Mouse (Mus musculus): ENCODE measurements around the gene Trp53. TPM values are rescaled to one million over a fixed set of nuclear protein-coding genes. Genes with fewer than 3 reads are reported as not detected.

Gene Trp53
- polyA plus RNA-seq, 1 experiment from 2014 or later = 48.9 TPM

DNA sequence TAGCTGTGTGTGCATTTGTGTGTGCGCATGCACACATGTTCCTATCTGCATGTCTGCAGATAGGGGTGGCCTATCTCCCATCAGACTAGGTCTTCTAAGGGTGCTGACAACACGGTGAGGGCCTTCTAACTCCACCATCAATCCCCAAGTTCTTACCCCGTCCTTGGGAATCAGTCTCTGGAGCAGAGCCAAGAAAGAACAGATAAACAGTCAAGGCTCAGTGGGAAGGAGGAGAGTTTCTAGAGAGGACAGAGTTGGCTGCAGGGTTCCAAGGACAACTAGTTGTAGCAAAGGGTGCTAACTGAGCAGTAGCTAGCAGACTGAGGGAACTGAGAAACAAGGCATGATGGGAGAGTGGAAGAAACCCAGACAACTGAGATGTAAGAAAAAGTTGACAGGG lies 21.6 kb downstream of the Trp53 start:
- H3K4me2 ChIP-seq (ENCODE audit: low read length) = no peak overlapping the region
- no peaks in the 10 kb centered on the region for H3K27me3 ChIP-seq (ENCODE audit: control insufficient read depth, insufficient read depth, low read depth, low read length)
- no peak overlapping the region for H3K4me3 ChIP-seq (ENCODE audit: low read depth, low read length)
- no peak overlapping the region for H3K27ac ChIP-seq (ENCODE audit: low read length)
- WGBS = 85% methylated on average over 3 of the region's 3 CpGs
- no peak overlapping the region for H3K9ac ChIP-seq (ENCODE audit: low read depth, low read length)
- peaks cover 7% of the 10 kb centered on the region for H3K36me3 ChIP-seq (ENCODE audit: control insufficient read depth, insufficient read depth, low read length)
- ATAC-seq = no peak
- no peaks in the 10 kb centered on the region for H3K9me3 ChIP-seq (replicated peaks; ENCODE audit: control insufficient read depth, low read length, poor library complexity, severe bottlenecking)
- H3K4me1 ChIP-seq (ENCODE audit: control insufficient read depth, insufficient read depth, low read length) = peaks cover 21% of the 10 kb centered on the region

DNA sequence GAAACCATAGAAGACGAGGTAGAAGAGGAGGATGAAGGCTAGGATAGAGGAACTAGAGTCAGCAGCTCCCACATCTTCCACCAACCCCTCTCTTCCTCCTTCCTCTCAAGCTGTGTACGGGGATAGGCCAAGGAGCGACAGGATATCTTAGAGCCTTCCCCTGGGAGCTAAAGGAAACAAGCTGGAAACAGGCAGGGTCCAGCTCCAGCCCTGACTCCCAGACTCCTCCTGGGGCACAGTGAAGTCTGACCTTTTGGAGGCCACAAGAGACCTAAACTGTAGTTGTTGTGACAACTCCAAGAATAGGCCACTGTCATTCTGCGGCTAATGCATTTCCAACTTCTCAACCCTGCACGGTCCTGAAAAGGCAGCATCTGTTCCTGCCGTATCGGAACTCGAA lies 23.4 kb downstream of the Trp53 start:
- Histone ChIP-seq H3K27me3 (ENCODE audit: control insufficient read depth, insufficient read depth, low read depth, low read length) (no peaks in the 10 kb centered on the region), H3K4me3 (ENCODE audit: low read depth, low read length) (0 out of 2 replicates have a peak overlapping the region, but pooled peaks have one; percentile 7), H3K9ac (ENCODE audit: low read depth, low read length) (no peak overlapping the region), H3K4me2 (ENCODE audit: low read length) (peak overlapping the region; percentile 76), H3K4me1 (ENCODE audit: control insufficient read depth, insufficient read depth, low read length) (peaks cover 21% of the 10 kb centered on the region), H3K36me3 (ENCODE audit: control insufficient read depth, insufficient read depth, low read length) (peaks cover 7% of the 10 kb centered on the region), H3K9me3 (replicated peaks; ENCODE audit: control insufficient read depth, low read length, poor library complexity, severe bottlenecking) (no peaks in the 10 kb centered on the region), H3K27ac (ENCODE audit: low read length) (no peak overlapping the region)
- 93% methylated on average over 8 of the region's 8 CpGs for WGBS
- no peak for ATAC-seq

DNA sequence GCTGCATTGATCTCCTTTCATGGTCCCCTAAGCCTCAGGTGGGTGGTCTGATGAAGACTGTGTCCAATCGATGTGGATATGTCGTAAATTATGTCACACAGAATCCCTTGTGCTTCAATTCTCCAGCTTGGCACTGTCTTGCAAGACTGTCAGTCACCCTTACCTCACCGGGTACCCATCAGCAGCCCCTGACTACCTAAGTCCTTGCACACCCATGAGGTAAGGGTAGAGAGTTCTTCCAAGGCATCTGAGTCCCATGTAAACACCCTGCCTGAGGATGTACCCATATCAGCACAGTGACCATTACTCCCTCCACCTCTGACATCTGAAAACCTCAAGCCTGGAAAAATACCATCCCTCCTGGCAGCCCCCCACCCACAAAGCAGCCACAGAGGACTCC lies 24.2 kb downstream of the Trp53 start:
- H3K4me3 ChIP-seq (ENCODE audit: low read depth, low read length) = peak overlapping the region; percentile 73
- H3K9me3 ChIP-seq (replicated peaks; ENCODE audit: control insufficient read depth, low read length, poor library complexity, severe bottlenecking) = no peaks in the 10 kb centered on the region
- peak; percentile 30; the same call in 1 of the 2 replicates for ATAC-seq
- H3K27ac ChIP-seq (ENCODE audit: low read length) = peak overlapping the region; percentile 81
- peak overlapping the region; percentile 89 for H3K9ac ChIP-seq (ENCODE audit: low read depth, low read length)
- peak overlapping the region; percentile 76 for H3K4me2 ChIP-seq (ENCODE audit: low read length)
- H3K4me1 ChIP-seq (ENCODE audit: control insufficient read depth, insufficient read depth, low read length) = peaks cover 21% of the 10 kb centered on the region
- no peaks in the 10 kb centered on the region for H3K27me3 ChIP-seq (ENCODE audit: control insufficient read depth, insufficient read depth, low read depth, low read length)
- peaks cover 7% of the 10 kb centered on the region for H3K36me3 ChIP-seq (ENCODE audit: control insufficient read depth, insufficient read depth, low read length)
- WGBS = 38% methylated on average over 3 of the region's 3 CpGs

DNA sequence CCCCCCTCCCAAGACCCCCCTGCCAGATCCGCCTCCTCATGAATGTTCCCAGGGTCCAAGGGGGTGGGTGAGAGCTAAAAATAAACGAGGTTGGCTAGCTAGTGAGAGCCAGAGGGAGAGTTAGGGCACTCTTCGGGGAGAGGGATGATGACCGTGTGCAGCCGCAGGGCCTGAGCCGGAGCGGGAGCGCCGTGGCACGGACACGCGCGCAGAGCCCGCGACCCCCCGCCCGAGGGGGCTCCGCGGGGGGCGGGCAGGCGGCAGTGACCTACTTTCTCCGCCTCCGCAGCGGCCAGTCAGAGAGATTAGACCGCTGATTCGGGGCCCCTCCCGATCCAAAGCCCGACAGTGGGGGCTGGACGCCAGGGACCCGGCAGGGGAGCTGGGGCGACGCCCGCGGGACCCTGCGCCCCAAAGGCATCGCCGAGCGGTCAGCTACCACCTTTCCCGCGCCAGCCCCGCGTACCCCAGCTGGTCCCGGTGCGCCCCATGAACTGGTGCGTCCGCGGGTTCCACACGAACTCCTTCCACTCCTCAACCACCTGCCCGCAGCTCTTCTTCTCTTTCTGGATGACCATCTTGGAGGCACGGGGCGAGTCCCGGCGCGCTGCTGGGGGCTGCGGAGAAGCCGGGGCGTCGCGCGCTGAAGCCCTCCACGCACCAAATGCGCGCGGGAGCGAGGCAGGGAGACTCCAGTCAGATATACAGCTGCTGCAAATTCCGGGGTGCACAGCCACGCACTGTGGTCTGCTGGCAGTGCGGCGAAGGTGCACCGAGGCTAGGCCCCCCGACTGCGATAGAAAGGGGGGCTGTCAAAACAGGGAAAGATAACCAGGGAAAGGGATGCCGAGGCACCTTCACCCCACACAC lies 24.9 kb downstream of the Trp53 start:
- H3K27ac ChIP-seq (ENCODE audit: low read length) = peak overlapping the region; percentile 81
- H3K4me1 ChIP-seq (ENCODE audit: control insufficient read depth, insufficient read depth, low read length) = peaks cover 20% of the 10 kb centered on the region
- peak overlapping the region; percentile 76 for H3K4me2 ChIP-seq (ENCODE audit: low read length)
- no peaks in the 10 kb centered on the region for H3K27me3 ChIP-seq (ENCODE audit: control insufficient read depth, insufficient read depth, low read depth, low read length)
- peak overlapping the region; percentile 73 for H3K4me3 ChIP-seq (ENCODE audit: low read depth, low read length)
- peaks cover 7% of the 10 kb centered on the region for H3K36me3 ChIP-seq (ENCODE audit: control insufficient read depth, insufficient read depth, low read length)
- no peaks in the 10 kb centered on the region for H3K9me3 ChIP-seq (replicated peaks; ENCODE audit: control insufficient read depth, low read length, poor library complexity, severe bottlenecking)
- peak; percentile 67 for ATAC-seq
- WGBS = under 1% methylated on average over 63 of the region's 73 CpGs
- H3K9ac ChIP-seq (ENCODE audit: low read depth, low read length) = peak overlapping the region; percentile 89

DNA sequence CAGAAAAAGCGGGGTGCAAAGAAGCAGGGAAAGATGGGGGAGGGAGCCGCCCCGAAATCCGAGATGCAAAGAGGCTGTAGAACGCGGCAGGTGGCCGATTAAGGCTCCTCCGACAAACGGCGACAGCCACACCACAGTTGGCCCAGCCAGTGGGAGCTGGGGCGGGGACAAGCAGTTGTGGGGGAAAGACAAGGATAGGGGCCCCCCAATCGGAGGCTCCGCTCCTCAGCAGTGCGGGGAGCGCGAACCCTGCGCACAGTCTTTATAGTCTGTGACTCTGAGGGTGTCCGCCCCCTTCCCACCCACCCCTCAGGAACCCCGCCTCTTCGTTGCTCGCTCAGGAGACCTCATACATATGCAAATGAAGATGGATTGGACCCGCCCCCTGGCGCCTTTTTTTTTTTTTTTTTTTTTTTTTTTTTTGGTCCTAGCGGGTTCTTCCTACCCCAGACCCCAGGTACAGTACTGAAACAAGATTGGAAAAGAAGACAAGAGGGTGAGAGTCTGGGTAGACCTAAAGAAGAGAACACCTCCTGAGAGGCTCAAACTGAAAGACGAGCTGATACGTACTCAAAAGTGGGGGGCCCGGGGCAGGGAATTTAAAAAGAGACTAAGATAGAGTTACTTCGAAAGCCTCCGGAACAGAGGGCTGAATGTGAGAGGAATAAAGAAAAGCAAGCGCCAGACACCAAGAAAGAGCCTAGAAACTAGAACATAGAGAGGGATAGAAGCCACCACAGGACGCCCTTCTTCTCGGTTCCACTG lies 25.7 kb downstream of the Trp53 start, which contains the start of gene Atp1b2:
TSS of gene Atp1b2 (minus strand) at position 217 of the 765 bp plus-strand sequence.
- no peaks in the 10 kb centered on the region for H3K9me3 ChIP-seq (replicated peaks; ENCODE audit: control insufficient read depth, low read length, poor library complexity, severe bottlenecking)
- peak within 1 kb of the TSS; percentile 73 for H3K4me3 ChIP-seq (ENCODE audit: low read depth, low read length)
- peaks cover 17% of the 10 kb centered on the region for H3K4me1 ChIP-seq (ENCODE audit: control insufficient read depth, insufficient read depth, low read length)
- H3K36me3 ChIP-seq (ENCODE audit: control insufficient read depth, insufficient read depth, low read length) = peaks cover 7% of the 10 kb centered on the region
- H3K27me3 ChIP-seq (ENCODE audit: control insufficient read depth, insufficient read depth, low read depth, low read length) = no peaks in the 10 kb centered on the region
- 2% methylated on average over 31 of the region's 32 CpGs for WGBS
- H3K9ac ChIP-seq (ENCODE audit: low read depth, low read length) = peak within 1 kb of the TSS; percentile 89
- peak within 1 kb of the TSS; percentile 76 for H3K4me2 ChIP-seq (ENCODE audit: low read length)
- peak; percentile 92 for ATAC-seq
- H3K27ac ChIP-seq (ENCODE audit: low read length) = peak within 1 kb of the TSS; percentile 81

DNA sequence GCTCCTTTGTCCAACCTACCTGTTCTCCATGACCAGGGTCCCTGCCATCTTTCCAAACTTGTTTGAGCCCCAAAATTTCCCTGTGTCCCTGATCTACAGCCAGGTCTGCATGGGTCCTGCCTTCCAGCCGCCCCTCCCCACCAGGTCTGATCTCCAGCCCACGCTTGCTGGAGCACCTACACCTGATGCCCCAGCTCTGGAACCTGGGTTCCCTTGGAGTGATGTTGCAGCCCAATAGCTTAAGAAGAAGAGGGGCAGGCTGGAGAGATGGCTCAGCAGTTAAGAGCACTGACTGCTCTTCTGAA lies 26.3 kb downstream of the Trp53 start:
- Histone ChIP-seq H3K4me2 (ENCODE audit: low read length) (peak overlapping the region; percentile 76), H3K27ac (ENCODE audit: low read length) (peak overlapping the region; percentile 25; the same call in 1 of the 2 replicates), H3K36me3 (ENCODE audit: control insufficient read depth, insufficient read depth, low read length) (peaks cover 7% of the 10 kb centered on the region), H3K9ac (ENCODE audit: low read depth, low read length) (peak overlapping the region; percentile 36; the same call in 1 of the 2 replicates), H3K9me3 (replicated peaks; ENCODE audit: control insufficient read depth, low read length, poor library complexity, severe bottlenecking) (no peaks in the 10 kb centered on the region), H3K4me1 (ENCODE audit: control insufficient read depth, insufficient read depth, low read length) (peaks cover 17% of the 10 kb centered on the region), H3K27me3 (ENCODE audit: control insufficient read depth, insufficient read depth, low read depth, low read length) (no peaks in the 10 kb centered on the region), H3K4me3 (ENCODE audit: low read depth, low read length) (peak overlapping the region; percentile 73)
- ATAC-seq = no peak
- WGBS = 67% methylated on average over 2 of the region's 2 CpGs

DNA sequence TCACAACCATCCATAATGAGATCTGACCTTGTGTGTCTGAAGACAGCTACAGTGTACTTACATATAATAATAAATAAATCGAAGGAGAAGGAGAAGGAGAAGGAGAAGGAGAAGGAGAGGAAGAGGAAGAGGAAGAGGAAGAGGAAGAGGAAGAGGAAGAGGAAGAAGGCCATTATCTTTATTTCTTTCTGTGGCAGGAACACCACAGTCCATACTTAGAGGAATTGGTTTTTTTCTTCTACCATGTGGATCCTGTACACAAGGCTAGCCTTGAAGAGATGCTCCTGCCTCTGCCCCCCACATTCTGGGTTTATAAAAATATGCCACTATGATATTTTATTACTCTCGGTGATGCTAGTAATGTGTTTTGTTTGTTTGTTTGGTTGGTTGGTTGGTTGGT lies 26.7 kb downstream of the Trp53 start:
- H3K4me1 ChIP-seq (ENCODE audit: control insufficient read depth, insufficient read depth, low read length) = peaks cover 17% of the 10 kb centered on the region
- H3K27me3 ChIP-seq (ENCODE audit: control insufficient read depth, insufficient read depth, low read depth, low read length) = no peaks in the 10 kb centered on the region
- H3K36me3 ChIP-seq (ENCODE audit: control insufficient read depth, insufficient read depth, low read length) = peaks cover 3% of the 10 kb centered on the region
- no peak for ATAC-seq
- H3K27ac ChIP-seq (ENCODE audit: low read length) = no peak overlapping the region
- H3K4me3 ChIP-seq (ENCODE audit: low read depth, low read length) = no peak overlapping the region
- H3K9me3 ChIP-seq (replicated peaks; ENCODE audit: control insufficient read depth, low read length, poor library complexity, severe bottlenecking) = no peaks in the 10 kb centered on the region
- no peak overlapping the region for H3K9ac ChIP-seq (ENCODE audit: low read depth, low read length)
- H3K4me2 ChIP-seq (ENCODE audit: low read length) = no peak overlapping the region
- 83% methylated on average over 2 of the region's 2 CpGs for WGBS

DNA sequence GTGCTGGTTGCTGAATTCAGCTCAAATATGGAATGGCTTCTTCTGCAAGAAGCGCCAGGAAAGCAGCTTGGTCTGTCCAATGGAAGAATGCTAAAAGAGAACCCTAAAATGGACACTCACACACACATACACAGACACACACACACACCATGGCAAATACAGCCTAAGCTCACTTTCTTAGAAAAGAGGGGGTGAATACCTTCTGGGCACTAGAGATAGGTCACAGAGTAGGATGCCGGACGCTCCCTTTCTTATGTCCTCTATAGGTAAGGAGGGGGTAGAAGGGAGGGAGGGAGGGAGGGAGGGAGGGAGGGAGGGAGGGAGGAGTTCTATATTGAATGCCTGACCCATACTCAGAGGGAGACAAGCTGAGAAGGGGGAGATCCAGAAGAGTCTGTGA lies 28.4 kb downstream of the Trp53 start:
- WGBS = 90% methylated on average over 3 of the region's 3 CpGs
- no peak overlapping the region for H3K27ac ChIP-seq (ENCODE audit: low read length)

DNA sequence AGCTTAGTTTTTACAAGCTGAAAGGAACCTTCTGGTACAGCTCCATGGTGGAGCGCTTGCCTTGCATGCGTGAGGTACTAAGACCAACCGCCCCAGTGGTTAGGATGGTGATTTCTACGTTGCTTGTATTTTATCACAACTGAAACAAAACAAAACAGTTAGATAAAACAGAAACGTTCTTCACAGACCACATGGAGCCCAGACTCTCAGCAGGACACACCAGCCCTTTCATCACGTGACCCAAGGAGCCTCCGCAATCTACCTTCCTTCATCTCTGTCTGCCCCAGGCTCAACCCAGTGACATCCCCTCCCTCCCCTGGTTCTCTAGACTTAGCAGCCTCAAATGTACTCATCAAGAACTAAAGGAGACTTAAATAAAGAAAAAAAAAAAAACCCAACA lies 29.3 kb downstream of the Trp53 start:
- no peak overlapping the region for H3K4me3 ChIP-seq (ENCODE audit: low read depth, low read length)
- no peak overlapping the region for H3K9ac ChIP-seq (ENCODE audit: low read depth, low read length)
- no peak overlapping the region for H3K27ac ChIP-seq (ENCODE audit: low read length)
- H3K4me2 ChIP-seq (ENCODE audit: low read length) = no peak overlapping the region
- peaks cover 10% of the 10 kb centered on the region; the same call in 1 of the 2 replicates for H3K4me1 ChIP-seq (ENCODE audit: control insufficient read depth, insufficient read depth, low read length)
- no peaks in the 10 kb centered on the region for H3K36me3 ChIP-seq (ENCODE audit: control insufficient read depth, insufficient read depth, low read length)
- H3K27me3 ChIP-seq (ENCODE audit: control insufficient read depth, insufficient read depth, low read depth, low read length) = no peaks in the 10 kb centered on the region
- ATAC-seq = no peak
- no peaks in the 10 kb centered on the region for H3K9me3 ChIP-seq (replicated peaks; ENCODE audit: control insufficient read depth, low read length, poor library complexity, severe bottlenecking)
- WGBS = 63% methylated on average over 7 of the region's 7 CpGs

More for the DNA sequence above, 28.4 kb downstream of the Trp53 start:
- H3K4me2 ChIP-seq (ENCODE audit: low read length) = no peak overlapping the region
- no peak overlapping the region for H3K9ac ChIP-seq (ENCODE audit: low read depth, low read length)
- no peak for ATAC-seq
- H3K27me3 ChIP-seq (ENCODE audit: control insufficient read depth, insufficient read depth, low read depth, low read length) = no peaks in the 10 kb centered on the region
- H3K36me3 ChIP-seq (ENCODE audit: control insufficient read depth, insufficient read depth, low read length) = no peaks in the 10 kb centered on the region
- H3K4me3 ChIP-seq (ENCODE audit: low read depth, low read length) = no peak overlapping the region
- no peaks in the 10 kb centered on the region for H3K9me3 ChIP-seq (replicated peaks; ENCODE audit: control insufficient read depth, low read length, poor library complexity, severe bottlenecking)
- peaks cover 15% of the 10 kb centered on the region for H3K4me1 ChIP-seq (ENCODE audit: control insufficient read depth, insufficient read depth, low read length)

Data from midbrain, embryonic 16.5 days (tissue).